Mouse (Mus musculus) liver, embryonic 13.5 days (tissue): ENCODE data around the gene Fbxo10. TPM values are rescaled to one million over a fixed set of nuclear protein-coding genes. Genes with fewer than 3 reads are reported as not detected.
"Not testable (repeated sequence)": the region's sequence is repeated elsewhere in the genome, so short reads cannot be mapped to it uniquely, and the experiment has no call there.

Experiments used
- ATAC-seq: fragments of 200-750 bp; cut with Nextera tagmentation; 2 replicates; pipeline ENCODE4 v1.8.0; 2017; ENCODE audit warnings: low read depth, mild to moderate bottlenecking, moderate number of reproducible peaks, moderate library complexity
- DNase-seq: peaks from one replicate; pipeline ENCODE4 v3.0.0; 2022
- H3K27ac ChIP-seq: fragments of 300-500 bp; sonication (generic); 2 replicates; pipeline ENCODE4 v1.5.1; 2015; ENCODE audit warnings: moderate library complexity, mild to moderate bottlenecking, inconsistent platforms
- H3K27me3 ChIP-seq: fragments of 300-500 bp; sonication (generic); 2 replicates; pipeline ENCODE4 v1.6.1; 2015; ENCODE audit warnings: mild to moderate bottlenecking, inconsistent platforms
- H3K36me3 ChIP-seq: fragments of 300-500 bp; sonication (generic); 2 replicates; pipeline ENCODE4 v1.6.1; 2015; ENCODE audit warnings: mild to moderate bottlenecking, inconsistent platforms
- H3K4me1 ChIP-seq: fragments of 300-500 bp; sonication (generic); replicated peaks from 2 replicates; pipeline ENCODE4 v1.6.1; 2015; ENCODE audit warnings: inconsistent platforms
- H3K4me2 ChIP-seq: fragments of 300-500 bp; sonication (generic); 2 replicates; pipeline ENCODE4 v1.6.1; 2015; ENCODE audit warnings: inconsistent platforms, mild to moderate bottlenecking, moderate library complexity
- H3K4me3 ChIP-seq: fragments of 300-500 bp; sonication (generic); replicated peaks from 2 replicates; pipeline ENCODE4 v1.5.1; 2015; ENCODE audit warnings: mild to moderate bottlenecking, inconsistent platforms
- H3K9ac ChIP-seq: fragments of 300-500 bp; sonication (generic); 2 replicates; pipeline ENCODE4 v1.6.1; 2015; ENCODE audit warnings: mild to moderate bottlenecking, inconsistent platforms
- H3K9me3 ChIP-seq: fragments of 300-500 bp; sonication (generic); replicated peaks from 2 replicates; pipeline ENCODE4 v1.6.1; 2016; ENCODE audit warnings: inconsistent platforms
- WGBS: fragments of 180-500 bp; shearing (Covaris S2); methylation state at CpG from one replicate; pipeline ENCODE4 v1.1.7; 2015; ENCODE audit not compliant: insufficient replicate concordance; 5-methylcytosine and 5-hydroxymethylcytosine counted together
- polyA plus RNA-seq: library from polyadenylated mRNA; unstranded; fragments of >200 nt; fragmentation: Nextera tagmentation; extraction: Ambion mirVana; gene quantifications from 2 replicates; pipeline ENCODE4 v1.2.1, GENCODE M21; 2015

Fbxo10 gene
- polyA plus RNA-seq, 1 experiment from 2014 or later = 3.9 TPM

DNA sequence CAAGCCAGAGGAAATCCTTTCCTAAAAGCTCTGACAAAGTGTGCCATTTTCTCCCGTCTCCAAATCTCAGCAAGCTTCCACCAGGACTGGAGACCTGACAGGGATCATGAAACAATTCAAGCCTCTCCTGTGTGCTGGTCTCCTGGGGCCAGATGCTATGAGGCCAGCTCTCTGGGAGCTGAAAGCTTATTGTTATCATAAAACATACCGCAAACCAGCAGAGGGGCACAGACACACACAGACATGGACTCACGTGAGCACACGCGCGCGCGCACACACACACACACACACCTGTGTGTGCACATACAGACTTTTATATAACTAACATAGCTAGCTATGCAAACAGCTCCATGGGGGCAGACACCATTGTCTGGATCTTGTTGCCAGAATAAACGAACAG lies 1.5 kb downstream of the Fbxo10 start:
- Histone ChIP-seq H3K27ac (no peak overlapping the region), H3K9ac (0 out of 2 replicates have a peak overlapping the region, but pooled peaks have one; percentile 97), H3K4me1 (peaks cover 61% of the 10 kb centered on the region), H3K4me3 (peak overlapping the region; percentile 92), H3K9me3 (0 out of 2 replicates have a peak, but pooled peaks cover under 1% of the 10 kb centered on the region), H3K36me3 (0 out of 2 replicates have a peak, but pooled peaks cover 6% of the 10 kb centered on the region), H3K4me2 (peak overlapping the region; percentile 100), H3K27me3 (no peaks in the 10 kb centered on the region)
- 79% methylated on average over 9 of the region's 9 CpGs for WGBS
- ATAC-seq = no peak
- DNase-seq = no peak

DNA sequence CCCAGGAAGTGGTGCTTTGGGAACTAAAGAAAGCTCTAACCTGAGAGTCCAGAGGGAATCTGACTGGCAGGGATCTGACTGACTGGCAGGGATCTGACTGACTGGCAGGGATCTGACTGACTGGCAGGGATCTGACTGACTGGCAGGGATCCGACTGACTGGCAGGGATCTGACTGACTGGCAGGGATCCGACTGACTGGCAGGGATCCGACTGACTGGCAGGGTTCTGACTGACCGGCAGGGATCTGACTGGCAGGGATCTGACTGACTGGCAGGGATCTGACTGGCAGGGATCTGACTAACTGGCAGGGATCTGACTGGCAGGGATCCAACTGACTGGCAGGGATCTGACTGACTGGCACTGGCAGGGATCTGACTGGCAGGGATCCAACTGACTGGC lies 3.4 kb downstream of the Fbxo10 start:
- not testable (repeated sequence) for DNase-seq, H3K9ac ChIP-seq, H3K36me3 ChIP-seq, H3K4me2 ChIP-seq, H3K27me3 ChIP-seq, ATAC-seq, H3K9me3 ChIP-seq, H3K27ac ChIP-seq, H3K4me3 ChIP-seq
- peaks cover 46% of the 10 kb centered on the region for H3K4me1 ChIP-seq
- 78% methylated on average over 4 of the region's 4 CpGs for WGBS

DNA sequence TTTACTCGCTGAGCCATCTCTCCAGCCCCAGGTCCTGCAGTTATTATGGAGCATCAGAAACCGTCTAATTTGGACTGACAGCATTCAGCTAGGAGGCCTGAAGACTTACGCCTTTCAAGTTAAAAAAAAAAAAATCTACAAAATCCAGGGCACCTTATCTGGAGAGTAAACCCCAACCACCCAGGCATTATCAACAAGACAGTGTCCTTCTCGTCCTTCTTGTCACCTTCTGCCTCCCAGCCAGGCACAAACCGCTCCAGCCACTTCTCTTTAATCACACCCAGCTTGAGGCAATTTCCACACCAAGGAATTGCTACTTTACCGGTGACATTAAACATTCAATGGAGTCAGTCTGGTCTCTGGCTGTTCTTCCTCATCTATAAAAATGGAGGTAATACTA lies 10.9 kb downstream of the Fbxo10 start:
- no peaks in the 10 kb centered on the region for H3K27me3 ChIP-seq
- H3K9me3 ChIP-seq = 0 out of 2 replicates have a peak, but pooled peaks cover 4% of the 10 kb centered on the region
- peak overlapping the region; percentile 84 for H3K27ac ChIP-seq
- peaks cover 4% of the 10 kb centered on the region; the same call in 1 of the 2 replicates for H3K36me3 ChIP-seq
- H3K4me3 ChIP-seq = no peak overlapping the region
- H3K4me1 ChIP-seq = peaks cover 71% of the 10 kb centered on the region
- ATAC-seq = peak; percentile 86
- peak; percentile 62 for DNase-seq
- H3K4me2 ChIP-seq = peak overlapping the region; percentile 25
- 15% methylated on average over 6 of the region's 6 CpGs for WGBS
- H3K9ac ChIP-seq = peak overlapping the region; percentile 46; the same call in 1 of the 2 replicates

DNA sequence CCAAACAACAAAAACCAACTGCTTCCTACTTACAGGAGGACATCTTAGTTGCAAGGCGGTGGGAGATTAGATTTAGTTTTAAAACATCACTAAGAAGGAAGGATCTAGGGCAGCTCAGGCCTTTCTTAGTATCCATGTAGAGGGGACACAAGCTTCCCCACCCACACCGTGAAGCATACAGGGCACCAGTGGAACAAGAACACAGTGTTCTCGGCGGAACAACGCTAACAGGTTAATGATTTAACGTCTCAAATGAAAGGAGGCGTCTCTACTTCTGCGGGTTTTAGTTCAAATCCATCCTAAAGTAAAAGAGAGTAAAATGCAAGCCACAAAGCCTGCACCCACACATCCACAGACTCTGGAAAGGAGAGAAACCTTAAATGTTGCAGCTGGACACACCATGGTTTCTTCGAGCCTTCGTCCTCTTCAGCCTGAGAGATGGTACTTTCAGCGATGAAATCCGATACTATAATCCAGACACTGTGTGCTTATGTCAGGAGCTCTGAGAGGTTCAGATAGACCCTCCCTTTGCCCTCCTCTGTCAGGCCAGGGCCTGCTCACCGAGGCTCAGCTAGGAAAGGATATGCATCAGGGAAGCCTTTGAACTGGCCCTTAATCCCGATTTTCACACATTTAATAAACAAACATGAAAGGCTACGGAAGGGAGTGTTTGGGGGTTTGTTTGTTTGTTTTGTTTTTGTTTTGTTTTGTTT lies 12.0 kb downstream of the Fbxo10 start:
- Histone ChIP-seq H3K4me2 (no peak overlapping the region), H3K9ac (no peak overlapping the region), H3K27ac (0 out of 2 replicates have a peak overlapping the region, but pooled peaks have one; percentile 19), H3K9me3 (no peaks in the 10 kb centered on the region), H3K27me3 (no peaks in the 10 kb centered on the region), H3K36me3 (no peaks in the 10 kb centered on the region), H3K4me1 (peaks cover 80% of the 10 kb centered on the region), H3K4me3 (no peak overlapping the region)
- DNase-seq (no peak), ATAC-seq (no peak)
- WGBS = 77% methylated on average over 15 of the region's 15 CpGs

DNA sequence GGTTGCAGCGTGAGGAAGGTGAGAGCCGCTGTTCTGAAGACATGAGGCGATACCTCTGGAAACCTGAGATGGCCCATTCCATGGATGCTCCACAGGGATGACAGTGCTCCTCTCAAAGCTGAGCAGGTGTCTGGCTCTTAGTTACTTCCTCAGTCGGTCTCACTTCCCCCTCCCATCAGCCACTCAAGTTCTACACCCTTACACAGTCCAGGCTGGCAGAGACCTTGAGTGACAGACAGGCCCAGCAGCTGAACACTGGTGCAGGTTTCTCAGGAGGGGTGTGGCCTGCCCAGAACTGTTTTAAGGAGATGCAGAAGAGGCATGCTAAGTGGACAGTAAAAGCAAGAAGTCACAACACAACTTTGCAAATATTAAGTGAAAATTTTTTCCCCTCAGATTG lies 16.7 kb downstream of the Fbxo10 start:
- H3K27ac ChIP-seq = no peak overlapping the region
- ATAC-seq (no peak), DNase-seq (no peak)
- no peak overlapping the region for H3K4me3 ChIP-seq
- H3K36me3 ChIP-seq = no peaks in the 10 kb centered on the region
- no peak overlapping the region for H3K4me2 ChIP-seq
- H3K9ac ChIP-seq = no peak overlapping the region
- H3K27me3 ChIP-seq = no peaks in the 10 kb centered on the region
- no peaks in the 10 kb centered on the region for H3K9me3 ChIP-seq
- WGBS = 75% methylated on average over 4 of the region's 4 CpGs
- peaks cover 55% of the 10 kb centered on the region for H3K4me1 ChIP-seq

DNA sequence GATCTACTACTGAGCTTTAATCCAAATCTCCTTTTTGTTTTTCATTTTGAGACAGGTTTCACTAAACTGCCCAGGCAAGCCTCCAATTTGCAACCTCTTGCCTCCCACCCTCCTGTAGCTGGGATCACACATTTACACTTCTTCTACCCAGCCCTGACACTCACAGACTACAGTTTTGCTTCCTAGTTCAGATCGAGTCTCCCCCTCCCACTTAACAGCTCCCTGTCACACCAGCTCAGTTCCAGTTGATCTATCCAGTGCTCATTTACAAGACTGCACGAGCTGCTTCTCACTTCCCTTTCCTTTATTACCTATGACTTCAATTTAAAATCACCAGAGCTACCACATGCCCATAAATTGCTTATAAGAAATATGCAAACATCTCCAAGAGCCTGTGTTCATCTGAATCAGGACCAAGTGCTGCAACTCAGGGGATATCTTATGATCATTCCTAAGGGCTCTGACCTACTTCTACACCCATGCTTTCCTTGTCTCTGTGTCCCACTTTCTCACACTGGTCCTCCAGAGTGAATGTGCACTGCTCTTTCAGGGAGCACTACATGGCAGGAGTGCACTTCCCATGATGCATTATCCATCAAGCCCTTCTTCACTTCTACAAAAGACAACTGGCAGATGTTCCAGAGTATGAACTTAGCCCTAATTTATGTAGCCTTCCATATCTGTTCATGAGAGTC lies 18.2 kb downstream of the Fbxo10 start:
- Histone ChIP-seq H3K4me3 (no peak overlapping the region), H3K9me3 (no peaks in the 10 kb centered on the region), H3K4me1 (peaks cover 42% of the 10 kb centered on the region), H3K4me2 (no peak overlapping the region), H3K9ac (no peak overlapping the region), H3K27ac (no peak overlapping the region), H3K36me3 (peaks cover 5% of the 10 kb centered on the region; the same call in 1 of the 2 replicates), H3K27me3 (no peaks in the 10 kb centered on the region)
- WGBS = 39% methylated on average over 2 of the region's 2 CpGs
- DNase-seq = no peak
- no peak for ATAC-seq

DNA sequence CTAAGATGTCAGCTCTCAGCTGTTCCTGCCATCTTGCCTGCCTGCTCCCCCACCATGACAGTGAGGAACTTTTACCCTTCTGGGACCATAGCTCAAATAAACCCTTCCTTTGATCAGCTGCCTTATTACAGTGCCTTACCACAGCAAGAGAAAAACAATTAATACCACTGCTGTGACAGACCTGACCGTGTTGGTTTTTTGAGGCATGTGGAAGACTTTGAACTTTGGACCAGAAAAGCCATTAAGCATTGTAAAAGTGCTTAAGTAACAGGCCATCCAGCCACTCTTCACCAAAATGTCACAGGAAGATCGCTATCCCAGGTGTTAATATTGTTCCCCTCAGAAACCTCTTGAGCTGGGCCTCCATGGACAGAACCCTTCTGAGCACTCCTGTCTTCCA lies 19.8 kb downstream of the Fbxo10 start:
- H3K27me3 ChIP-seq = no peaks in the 10 kb centered on the region
- DNase-seq (no peak), ATAC-seq (no peak)
- no peak overlapping the region for H3K4me3 ChIP-seq
- WGBS = 72% methylated on average over 2 of the region's 2 CpGs
- H3K36me3 ChIP-seq = peaks cover 5% of the 10 kb centered on the region; the same call in 1 of the 2 replicates
- H3K4me2 ChIP-seq = no peak overlapping the region
- H3K27ac ChIP-seq = no peak overlapping the region
- no peak overlapping the region for H3K9ac ChIP-seq
- H3K4me1 ChIP-seq = peaks cover 27% of the 10 kb centered on the region
- H3K9me3 ChIP-seq = no peaks in the 10 kb centered on the region

DNA sequence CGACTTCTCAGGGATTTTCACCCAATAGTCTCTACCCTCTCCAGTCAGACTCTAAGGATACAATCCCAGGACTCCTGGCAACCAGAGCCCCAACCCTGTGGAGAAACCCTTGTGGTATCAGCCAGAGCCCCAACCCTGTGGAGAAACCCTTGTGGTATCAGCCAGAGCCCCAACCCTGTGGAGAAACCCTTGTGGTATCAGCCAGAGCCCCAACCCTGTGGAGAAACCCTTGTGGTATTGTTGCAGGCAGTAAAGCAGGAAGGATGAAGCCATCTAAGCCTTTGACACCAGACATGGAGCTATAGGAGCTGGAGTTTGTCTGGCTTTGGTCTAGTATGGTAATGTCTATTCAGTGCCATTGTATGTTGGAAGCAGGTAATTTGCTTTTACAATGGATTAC lies 20.6 kb downstream of the Fbxo10 start:
- H3K9ac ChIP-seq, H3K27ac ChIP-seq, H3K27me3 ChIP-seq, H3K4me2 ChIP-seq, DNase-seq, H3K9me3 ChIP-seq, H3K36me3 ChIP-seq, H3K4me3 ChIP-seq, ATAC-seq: not testable (repeated sequence)
- peaks cover 20% of the 10 kb centered on the region for H3K4me1 ChIP-seq
- 48% methylated on average over 1 of the region's 1 CpGs for WGBS

DNA sequence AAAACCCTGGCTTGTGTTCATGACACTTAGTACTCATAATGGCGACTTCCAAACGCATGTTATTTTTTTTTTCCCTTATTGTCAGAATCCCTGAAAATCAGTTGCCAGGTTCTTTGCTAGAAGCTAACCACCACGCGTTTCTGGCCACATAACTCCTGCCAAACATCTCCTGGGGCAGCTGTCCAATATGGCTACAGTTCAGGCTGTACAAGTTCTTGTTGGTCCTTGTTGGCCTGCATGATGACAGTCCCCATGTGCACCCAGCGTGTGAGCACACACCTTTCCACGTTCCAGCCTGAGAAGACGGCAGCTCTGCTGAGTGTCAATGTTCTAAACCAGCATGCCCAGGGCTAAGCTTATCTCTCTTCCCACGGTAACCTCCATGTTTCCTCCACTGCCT lies 29.0 kb downstream of the Fbxo10 start:
- peaks cover 12% of the 10 kb centered on the region for H3K36me3 ChIP-seq
- 70% methylated on average over 8 of the region's 8 CpGs for WGBS
- no peak overlapping the region for H3K4me3 ChIP-seq
- no peak overlapping the region for H3K9ac ChIP-seq
- DNase-seq (no peak), ATAC-seq (no peak)
- H3K9me3 ChIP-seq = no peaks in the 10 kb centered on the region
- no peak overlapping the region for H3K27ac ChIP-seq
- H3K4me1 ChIP-seq = no peaks in the 10 kb centered on the region
- H3K4me2 ChIP-seq = no peak overlapping the region
- no peaks in the 10 kb centered on the region for H3K27me3 ChIP-seq

DNA sequence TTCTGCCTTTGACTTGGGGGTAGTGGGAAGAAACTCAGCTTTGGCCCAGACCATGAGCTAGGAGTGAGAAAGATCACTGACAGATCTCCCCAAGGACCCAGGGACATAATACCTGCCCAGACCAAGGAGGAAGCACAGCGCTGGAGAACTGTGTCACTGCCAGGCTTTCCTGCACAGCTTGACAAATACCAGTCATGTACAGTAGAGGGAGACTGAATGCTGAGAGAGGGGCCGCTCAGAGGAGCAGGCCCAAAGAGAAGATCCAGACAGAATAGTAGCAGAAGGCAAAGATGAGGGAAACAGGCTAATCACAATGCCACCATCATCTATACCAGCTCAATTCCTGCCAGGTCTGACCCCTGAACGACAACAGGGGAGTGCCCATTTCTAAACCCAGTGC lies 29.5 kb downstream of the Fbxo10 start:
- Histone ChIP-seq H3K9ac (no peak overlapping the region), H3K4me3 (no peak overlapping the region), H3K4me1 (no peaks in the 10 kb centered on the region), H3K9me3 (no peaks in the 10 kb centered on the region), H3K27me3 (no peaks in the 10 kb centered on the region), H3K27ac (no peak overlapping the region), H3K4me2 (no peak overlapping the region), H3K36me3 (peaks cover 12% of the 10 kb centered on the region)
- DNase-seq (no peak), ATAC-seq (no peak)
- 37% methylated on average over 3 of the region's 3 CpGs for WGBS

DNA sequence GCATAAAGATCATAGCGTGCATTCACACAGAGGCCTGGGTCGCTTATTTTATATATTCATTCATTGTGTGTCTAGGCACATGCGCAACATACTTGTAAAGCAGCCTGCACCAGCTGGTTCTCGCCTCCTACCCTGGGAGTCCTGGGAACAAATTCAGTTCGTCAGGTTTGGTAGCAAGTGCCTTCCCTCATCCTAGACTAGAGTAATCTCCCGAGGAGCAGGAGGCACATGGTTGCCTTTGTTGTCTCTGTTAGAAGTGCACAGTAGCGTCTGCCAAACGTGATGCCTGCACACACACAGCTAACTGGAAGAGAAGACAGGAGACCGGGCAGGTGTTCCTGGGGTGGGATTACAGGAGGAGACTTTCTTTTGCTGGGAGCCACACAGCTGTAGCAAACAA lies 36.4 kb downstream of the Fbxo10 start:
- Histone ChIP-seq H3K36me3 (peaks cover 13% of the 10 kb centered on the region; the same call in 1 of the 2 replicates), H3K9ac (no peak overlapping the region), H3K4me3 (no peak overlapping the region), H3K27me3 (no peaks in the 10 kb centered on the region), H3K9me3 (no peaks in the 10 kb centered on the region), H3K4me2 (no peak overlapping the region), H3K4me1 (no peaks in the 10 kb centered on the region), H3K27ac (no peak overlapping the region)
- ATAC-seq = no peak
- no peak for DNase-seq
- WGBS = 79% methylated on average over 9 of the region's 9 CpGs
